Mouse (Mus musculus): ENCODE measurements at regions not wholly inside any gene's neighbourhood (a gene's known extent, or its start where the extent isn't known, plus 50 kb on each side); places are given as distances from the start of the nearest gene placed in this dataset.

- TF ChIP-seq POLR2A (IDR thresholded peaks at IDR 0.05; ENCODE audit: low read depth, low read length), result no peak
- TF ChIP-seq CTCF (IDR thresholded peaks at IDR 0.05; ENCODE audit: extremely low read depth, insufficient read length, insufficient replicate concordance, low read depth, low read length), result no peak
These were observed 698.7 kb downstream of the Slc4a3 start for GRCm38 (mm10) chr1:76244721-76245120.
